Mouse (Mus musculus): ENCODE measurements at regions not wholly inside any gene's neighbourhood (a gene's known extent, or its start where the extent isn't known, plus 50 kb on each side); places are given as distances from the start of the nearest gene placed in this dataset.

DNA sequence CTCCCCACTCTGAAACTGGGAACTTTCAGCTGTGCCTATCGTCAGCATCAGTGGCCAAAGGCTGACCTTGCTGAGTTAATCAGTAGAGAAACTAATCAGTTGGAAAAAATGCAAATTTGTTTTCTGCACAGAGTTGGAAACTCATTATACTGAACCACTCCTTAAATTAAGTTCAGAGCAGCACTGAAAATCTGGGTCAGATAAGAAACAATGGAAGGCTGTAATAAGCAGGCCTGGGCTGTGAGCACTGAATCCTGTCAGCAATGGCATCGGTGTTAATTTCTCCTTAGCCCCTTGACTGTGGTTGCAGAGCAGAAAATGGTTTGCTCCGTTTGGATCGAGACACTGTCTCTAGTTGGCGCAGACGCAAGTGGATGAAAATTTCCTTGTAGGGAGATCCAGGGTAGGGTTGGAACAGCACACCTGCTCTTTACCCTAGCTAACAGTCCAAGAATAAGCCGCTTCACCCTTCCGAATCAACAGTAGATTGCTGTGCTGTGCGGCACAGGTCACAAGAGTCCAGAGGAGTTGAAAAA, 289.4 kb downstream of the Tox3 start:
- H3K9ac ChIP-seq (ENCODE audit: insufficient read depth, low read depth) = no peak overlapping the region
- H3K9me3 ChIP-seq (replicated peaks; ENCODE audit: low read length) = no peaks in the 10 kb centered on the region
- no peak overlapping the region for H3K27ac ChIP-seq (ENCODE audit: insufficient read depth, low read depth)
- no peak overlapping the region for H3K4me2 ChIP-seq (ENCODE audit: insufficient read depth, low read depth, poor library complexity, severe bottlenecking)
- no peak for DNase-seq (ENCODE audit: extremely low read depth)
- no peaks in the 10 kb centered on the region for H3K79me2 ChIP-seq (replicated peaks; ENCODE audit: control insufficient read depth, extremely low read depth, insufficient read depth, poor library complexity, severe bottlenecking)
- H3K4me3 ChIP-seq (replicated peaks in 1 of 3; ENCODE audit: low read depth in 2 of 3, low read length in 2 of 3, poor library complexity in 1 of 3) = no peak overlapping the region
- H3K4me1 ChIP-seq (ENCODE audit: control insufficient read depth in 1 of 2, insufficient read depth in 2 of 2) = no peaks in the 10 kb centered on the region
- TF ChIP-seq MAX (IDR thresholded peaks at IDR 0.05; ENCODE audit: low read length) = no peak
- TF ChIP-seq USF2 (conservative IDR thresholded peaks at IDR 0.05; ENCODE audit: low read depth, low read length) = no peak
- TF ChIP-seq MAZ (IDR thresholded peaks at IDR 0.05; ENCODE audit: low read depth, low read length) = no peak
- no peak for TF ChIP-seq KAT2A (IDR thresholded peaks at IDR 0.05; ENCODE audit: insufficient replicate concordance, low read length)
- no peak for TF ChIP-seq ETS1 (conservative IDR thresholded peaks at IDR 0.05; ENCODE audit: low read depth, low read length)
- TF ChIP-seq HCFC1 (IDR thresholded peaks at IDR 0.05; ENCODE audit: low read depth, low read length) = no peak
- no peak for TF ChIP-seq TCF12 (IDR thresholded peaks at IDR 0.05; ENCODE audit: low read depth, low read length)
- no peak for TF ChIP-seq POLR2A (IDR thresholded peaks at IDR 0.05; ENCODE audit: low read depth, low read length)
- no peak for TF ChIP-seq TBP (conservative IDR thresholded peaks at IDR 0.05; ENCODE audit: low read depth, low read length)
- TF ChIP-seq CTCF (conservative IDR thresholded peaks at IDR 0.05 in 1 of 2, IDR thresholded peaks at IDR 0.05 in 1 of 2; ENCODE audit: low read depth in 2 of 2, low read length in 2 of 2) = no peak
- TF ChIP-seq SIN3A (IDR thresholded peaks at IDR 0.05; ENCODE audit: low read length) = no peak
- no peak for TF ChIP-seq MEF2A (IDR thresholded peaks at IDR 0.05; ENCODE audit: borderline replicate concordance, low read depth, low read length)
- no peak for TF ChIP-seq JUND (conservative IDR thresholded peaks at IDR 0.05; ENCODE audit: low read depth, low read length)
- TF ChIP-seq E2F4 (IDR thresholded peaks at IDR 0.05; ENCODE audit: insufficient replicate concordance, low read depth, low read length) = no peak
- no peak for TF ChIP-seq ZMIZ1 (IDR thresholded peaks at IDR 0.05; ENCODE audit: low read depth, low read length)
- no peak for TF ChIP-seq ZKSCAN1 (IDR thresholded peaks at IDR 0.05; ENCODE audit: borderline replicate concordance, low read depth, low read length)
- TF ChIP-seq RCOR1 (conservative IDR thresholded peaks at IDR 0.05; ENCODE audit: low read depth, low read length) = no peak
- no peak for TF ChIP-seq POLR2AphosphoS2 (IDR thresholded peaks at IDR 0.05; ENCODE audit: low read depth, low read length)
- no peak for TF ChIP-seq SMC3 (IDR thresholded peaks at IDR 0.05; ENCODE audit: low read depth, low read length)
- H3K27me3 ChIP-seq (replicated peaks) = no peaks in the 10 kb centered on the region
- dilution Hi-C loops (cut with MboI; ENCODE audit: extremely low pct_ligation_motif_present, extremely low pct_unique_long_range_greater_than_20kb, low sequenced_read_pairs) (no loop called here), in situ Hi-C loops (cut with MboI; ENCODE audit: low pct_ligation_motif_present, low pct_unique_long_range_greater_than_20kb, low sequenced_read_pairs) (no loop called here)
- H3K36me3 ChIP-seq (replicated peaks in 1 of 2; ENCODE audit: control insufficient read depth in 1 of 2, insufficient read depth in 1 of 2, low read length in 1 of 2) = no peaks in the 10 kb centered on the region

DNA sequence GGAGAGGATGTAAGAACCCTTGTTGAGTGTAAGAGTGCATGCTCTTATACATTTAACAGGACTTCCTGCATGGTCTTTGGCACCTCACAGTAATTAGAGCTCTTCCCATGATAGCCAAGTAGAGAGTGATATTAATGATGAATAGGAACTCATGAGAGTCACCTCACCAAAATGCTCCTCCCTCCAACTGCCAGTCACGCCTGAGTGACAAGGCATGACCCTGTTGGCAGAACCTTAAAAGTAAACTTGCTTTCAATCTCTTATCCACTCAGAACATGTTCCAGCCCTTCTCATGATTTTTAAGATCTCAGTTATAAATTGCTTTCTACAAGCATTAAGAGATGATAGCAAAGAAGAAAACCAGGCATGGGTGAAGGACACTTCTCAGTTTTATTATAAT, 291.8 kb downstream of the Tox3 start:
- dilution Hi-C loops (cut with MboI; ENCODE audit: extremely low pct_ligation_motif_present, extremely low pct_unique_long_range_greater_than_20kb, low sequenced_read_pairs) (no loop called here), in situ Hi-C loops (cut with MboI; ENCODE audit: low pct_ligation_motif_present, low pct_unique_long_range_greater_than_20kb, low sequenced_read_pairs) (no loop called here)
- Histone ChIP-seq H3K4me1 (ENCODE audit: control insufficient read depth in 1 of 2, insufficient read depth in 2 of 2) (no peaks in the 10 kb centered on the region), H3K9ac (ENCODE audit: insufficient read depth, low read depth) (no peak overlapping the region), H3K79me2 (replicated peaks; ENCODE audit: control insufficient read depth, extremely low read depth, insufficient read depth, poor library complexity, severe bottlenecking) (no peaks in the 10 kb centered on the region), H3K36me3 (replicated peaks in 1 of 2; ENCODE audit: control insufficient read depth in 1 of 2, insufficient read depth in 1 of 2, low read length in 1 of 2) (no peaks in the 10 kb centered on the region), H3K27ac (ENCODE audit: insufficient read depth, low read depth) (no peak overlapping the region), H3K9me3 (replicated peaks; ENCODE audit: low read length) (no peaks in the 10 kb centered on the region), H3K4me2 (ENCODE audit: insufficient read depth, low read depth, poor library complexity, severe bottlenecking) (no peak overlapping the region), H3K27me3 (replicated peaks) (no peaks in the 10 kb centered on the region), H3K4me3 (replicated peaks in 1 of 3; ENCODE audit: low read depth in 2 of 3, low read length in 2 of 3, poor library complexity in 1 of 3) (no peak overlapping the region)
- no peak for DNase-seq (ENCODE audit: extremely low read depth)
- TF ChIP-seq TBP (conservative IDR thresholded peaks at IDR 0.05; ENCODE audit: low read depth, low read length) = no peak
- TF ChIP-seq MAFK (IDR thresholded peaks at IDR 0.05; ENCODE audit: insufficient replicate concordance, low read length) = no peak
- no peak for TF ChIP-seq MYC (IDR thresholded peaks at IDR 0.05; ENCODE audit: low read depth, low read length)
- no peak for TF ChIP-seq JUND (conservative IDR thresholded peaks at IDR 0.05; ENCODE audit: low read depth, low read length)
- TF ChIP-seq PAX5 (IDR thresholded peaks at IDR 0.05; ENCODE audit: low read length) = no peak
- TF ChIP-seq ZNF384 (IDR thresholded peaks at IDR 0.05; ENCODE audit: low read depth, low read length) = no peak
- TF ChIP-seq NRF1 (IDR thresholded peaks at IDR 0.05; ENCODE audit: low read depth, low read length) = no peak
- no peak for TF ChIP-seq RCOR1 (conservative IDR thresholded peaks at IDR 0.05; ENCODE audit: low read depth, low read length)
- TF ChIP-seq KAT2A (IDR thresholded peaks at IDR 0.05; ENCODE audit: insufficient replicate concordance, low read length) = no peak
- no peak for TF ChIP-seq POLR2A (IDR thresholded peaks at IDR 0.05; ENCODE audit: low read depth, low read length)
- TF ChIP-seq MXI1 (IDR thresholded peaks at IDR 0.05; ENCODE audit: low read depth, low read length) = no peak
- TF ChIP-seq SMC3 (IDR thresholded peaks at IDR 0.05; ENCODE audit: low read depth, low read length) = no peak
- TF ChIP-seq BHLHE40 (IDR thresholded peaks at IDR 0.05; ENCODE audit: low read depth, low read length) = no peak
- TF ChIP-seq ELF1 (IDR thresholded peaks at IDR 0.05; ENCODE audit: low read depth, low read length) = no peak
- TF ChIP-seq MAX (IDR thresholded peaks at IDR 0.05; ENCODE audit: low read length) = no peak
- TF ChIP-seq MEF2A (IDR thresholded peaks at IDR 0.05; ENCODE audit: borderline replicate concordance, low read depth, low read length) = no peak
- TF ChIP-seq CHD1 (IDR thresholded peaks at IDR 0.05; ENCODE audit: low read depth, low read length) = no peak
- no peak for TF ChIP-seq ETS1 (conservative IDR thresholded peaks at IDR 0.05; ENCODE audit: low read depth, low read length)
- no peak for TF ChIP-seq NELFE (IDR thresholded peaks at IDR 0.05; ENCODE audit: low read depth, low read length)
